Mouse (Mus musculus) liver, postnatal 0 days (tissue): ENCODE data around the gene Car14. TPM values are rescaled to one million over a fixed set of nuclear protein-coding genes. Genes with fewer than 3 reads are reported as not detected.

Source experiments
- ATAC-seq: fragments of 200-750 bp; cut with Nextera tagmentation; 2 replicates; pipeline ENCODE4 v1.8.0; 2017; ENCODE audit warnings: mild to moderate bottlenecking, moderate library complexity
- DNase-seq: peaks from one replicate; pipeline ENCODE4 v3.0.0-alpha.2; 2016
- H3K27ac ChIP-seq: fragments of 300-500 bp; sonication (generic); 2 replicates; pipeline ENCODE4 v1.5.1; 2014; ENCODE audit warnings: antibody characterized with exemption, moderate library complexity, mild to moderate bottlenecking, low read depth
- H3K27me3 ChIP-seq: fragments of 300-500 bp; sonication (generic); 2 replicates; pipeline ENCODE4 v1.6.1; 2014; ENCODE audit warnings: low read length, control low read depth, mixed read lengths; ENCODE audit not compliant: insufficient read depth
- H3K36me3 ChIP-seq: fragments of 300-500 bp; sonication (generic); replicated peaks from 2 replicates; pipeline ENCODE4 v1.6.1; 2014; ENCODE audit warnings: mild to moderate bottlenecking, control low read depth, low read length, moderate library complexity, mixed read lengths; ENCODE audit not compliant: insufficient read depth
- H3K4me1 ChIP-seq: fragments of 300-500 bp; sonication (generic); 2 replicates; pipeline ENCODE4 v1.6.1; 2014; ENCODE audit warnings: antibody characterized with exemption, mild to moderate bottlenecking, control low read depth; ENCODE audit not compliant: insufficient read depth
- H3K4me2 ChIP-seq: fragments of 300-500 bp; sonication (generic); 2 replicates; pipeline ENCODE4 v1.6.1; 2014; ENCODE audit warnings: low read depth, mild to moderate bottlenecking, low read length, moderate library complexity, mixed read lengths
- H3K4me3 ChIP-seq: fragments of 300-500 bp; sonication (generic); 2 replicates; pipeline ENCODE4 v1.5.1; 2014; ENCODE audit warnings: low read depth, low read length
- H3K9ac ChIP-seq: fragments of 300-500 bp; sonication (generic); replicated peaks from 2 replicates; pipeline ENCODE4 v1.6.1; 2014; ENCODE audit warnings: mild to moderate bottlenecking, moderate library complexity
- H3K9me3 ChIP-seq: fragments of 300-500 bp; sonication (generic); 2 replicates; pipeline ENCODE4 v1.6.1; 2016; ENCODE audit warnings: mild to moderate bottlenecking, control low read depth, low read length, mixed read lengths
- CTCF ChIP-seq: sonication (generic); IDR thresholded peaks from 2 replicates; pipeline ENCODE4 v1.5.1; 2016; ENCODE audit warnings: antibody characterized with exemption, low read depth
- EP300 ChIP-seq: IDR thresholded peaks from 2 replicates; pipeline ENCODE4 v1.6.1; 2016; ENCODE audit warnings: antibody characterized with exemption, low read depth, mild to moderate bottlenecking
- WGBS: fragments of 180-500 bp; shearing (Covaris S2); extraction: QIAGEN DNeasy Blood & Tissue Kit; methylation state at CpG from one replicate; pipeline ENCODE4 v1.1.7; 2014; ENCODE audit not compliant: insufficient replicate concordance; 5-methylcytosine and 5-hydroxymethylcytosine counted together
- polyA plus RNA-seq: library from polyadenylated mRNA; unstranded; fragments of >200 nt; fragmentation: Nextera tagmentation; extraction: Ambion mirVana; gene quantifications from 2 replicates; pipeline ENCODE4 v1.2.1, GENCODE M21; 2015

Gene Car14
- polyA plus RNA-seq, 1 experiment from 2014 or later, result 17.3 TPM

DNA sequence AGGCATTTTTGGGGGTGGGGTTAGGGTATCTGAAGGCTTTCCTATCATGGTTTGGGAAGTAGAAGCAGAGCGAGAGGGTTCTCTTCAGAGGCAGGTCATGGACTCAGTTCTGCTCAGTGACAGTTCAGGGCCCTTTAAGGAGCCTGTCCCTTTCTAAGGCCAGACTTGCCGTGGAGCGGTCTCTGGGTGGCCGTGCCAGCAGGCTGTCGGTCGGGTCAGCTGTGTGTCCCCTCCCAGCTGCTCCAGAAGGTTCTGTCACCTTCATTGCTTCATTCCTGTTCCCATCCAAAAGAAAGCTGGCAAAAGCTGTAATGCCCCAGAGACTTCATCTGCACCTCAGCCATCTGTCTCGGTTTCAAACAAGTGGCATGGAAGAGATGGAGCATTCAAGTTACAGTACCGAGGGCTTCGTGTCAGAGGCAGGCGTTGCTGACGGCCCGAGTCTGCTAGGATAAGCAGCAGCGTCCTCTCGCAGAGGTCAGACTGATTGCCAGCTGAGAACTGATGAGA is 41.3 kb upstream of the Car14 start:
- Histone ChIP-seq H3K36me3 (peaks cover 45% of the 10 kb centered on the region), H3K9me3 (no peaks in the 10 kb centered on the region), H3K4me2 (no peak overlapping the region), H3K4me1 (no peaks in the 10 kb centered on the region), H3K27ac (no peak overlapping the region), H3K9ac (no peak overlapping the region), H3K27me3 (no peaks in the 10 kb centered on the region), H3K4me3 (no peak overlapping the region)
- no peak for DNase-seq
- no peak for ATAC-seq
- TF ChIP-seq EP300, result no peak
- TF ChIP-seq CTCF, result no peak
- WGBS, result 90% methylated on average over 14 of the region's 14 CpGs

DNA sequence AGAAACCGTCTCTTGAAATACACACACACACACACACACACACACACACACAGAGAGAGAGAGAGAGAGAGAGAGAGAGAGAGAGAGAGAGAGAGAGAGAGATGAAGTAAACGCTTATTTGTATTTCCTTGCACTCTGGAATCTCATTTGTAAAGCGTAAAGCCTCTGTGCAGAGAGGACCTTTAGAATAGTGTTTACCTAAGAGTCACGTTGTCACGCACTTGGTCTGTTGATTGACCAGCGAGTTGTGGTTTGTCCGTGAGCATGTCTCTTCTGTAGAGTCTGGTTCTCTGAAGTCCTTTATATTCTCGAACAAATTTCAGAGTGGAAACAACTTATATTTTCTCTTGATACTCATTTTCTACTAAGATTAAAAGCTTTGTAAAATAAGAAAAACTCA is 40.3 kb upstream of the Car14 start:
- ATAC-seq, result peak; percentile 55
- H3K36me3 ChIP-seq, result peaks cover 55% of the 10 kb centered on the region
- WGBS, result 69% methylated on average over 8 of the region's 8 CpGs

DNA sequence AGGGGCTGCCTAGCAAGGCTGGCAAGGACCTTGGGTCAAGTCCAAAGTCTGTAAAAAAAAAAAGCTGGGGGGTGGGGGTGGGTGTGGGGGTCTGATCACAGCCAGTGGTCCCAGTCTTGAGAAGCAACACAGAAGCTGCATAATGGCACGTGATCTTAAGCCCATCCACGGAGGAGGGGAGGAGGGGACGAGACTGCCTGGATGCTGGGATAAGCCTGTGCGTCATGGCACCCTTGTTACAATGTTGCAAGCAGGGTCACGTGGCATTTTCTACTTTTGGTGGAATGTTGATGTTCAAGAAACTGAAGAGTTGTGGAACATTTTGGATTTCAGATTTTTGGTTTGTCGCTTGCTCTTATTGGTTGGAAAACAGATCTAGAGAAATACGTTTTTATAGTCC is 38.7 kb upstream of the Car14 start:
- Histone ChIP-seq H3K27ac (no peak overlapping the region), H3K4me1 (no peaks in the 10 kb centered on the region), H3K9me3 (no peaks in the 10 kb centered on the region), H3K9ac (no peak overlapping the region), H3K4me3 (no peak overlapping the region), H3K27me3 (no peaks in the 10 kb centered on the region), H3K4me2 (no peak overlapping the region), H3K36me3 (peaks cover 68% of the 10 kb centered on the region)
- 92% methylated on average over 7 of the region's 7 CpGs for WGBS
- ATAC-seq (no peak), DNase-seq (no peak)
- TF ChIP-seq CTCF (no peak), EP300 (no peak)

More for the DNA sequence above, 40.3 kb upstream of the Car14 start:
- H3K4me2 ChIP-seq, result no peak overlapping the region
- no peak overlapping the region for H3K4me3 ChIP-seq
- H3K9ac ChIP-seq, result no peak overlapping the region
- H3K27me3 ChIP-seq, result no peaks in the 10 kb centered on the region
- no peak for TF ChIP-seq EP300
- no peak for TF ChIP-seq CTCF
- no peak overlapping the region for H3K27ac ChIP-seq
- DNase-seq, result no peak
- no peaks in the 10 kb centered on the region for H3K4me1 ChIP-seq
- no peaks in the 10 kb centered on the region for H3K9me3 ChIP-seq

DNA sequence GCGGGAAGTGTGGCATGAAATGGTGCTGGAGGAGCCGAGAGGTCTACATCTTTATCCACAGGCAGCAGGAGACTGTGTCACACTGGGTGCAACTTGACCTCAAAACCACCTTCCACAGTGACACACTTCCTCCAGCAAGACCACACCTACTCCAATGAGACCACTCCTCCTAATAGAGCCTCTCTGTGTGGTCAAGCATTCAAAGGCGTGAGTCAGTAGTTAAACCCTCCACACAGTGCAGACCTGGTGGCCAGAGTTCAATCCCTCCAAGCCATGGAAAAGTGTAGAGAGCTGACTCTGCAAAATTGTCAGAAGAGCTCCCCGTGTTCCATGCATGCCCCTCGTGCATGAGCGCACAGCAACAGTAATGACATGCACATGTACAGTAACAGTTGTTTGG is 38.3 kb upstream of the Car14 start:
- H3K9me3 ChIP-seq, result no peaks in the 10 kb centered on the region
- no peaks in the 10 kb centered on the region for H3K4me1 ChIP-seq
- H3K27ac ChIP-seq, result no peak overlapping the region
- no peak for DNase-seq
- H3K9ac ChIP-seq, result no peak overlapping the region
- H3K36me3 ChIP-seq, result peaks cover 73% of the 10 kb centered on the region
- no peaks in the 10 kb centered on the region for H3K27me3 ChIP-seq
- H3K4me2 ChIP-seq, result no peak overlapping the region
- TF ChIP-seq CTCF (no peak), EP300 (no peak)
- H3K4me3 ChIP-seq, result no peak overlapping the region
- 83% methylated on average over 6 of the region's 6 CpGs for WGBS
- ATAC-seq, result 0 out of 2 replicates have a peak, but pooled peaks have one; percentile 7

DNA sequence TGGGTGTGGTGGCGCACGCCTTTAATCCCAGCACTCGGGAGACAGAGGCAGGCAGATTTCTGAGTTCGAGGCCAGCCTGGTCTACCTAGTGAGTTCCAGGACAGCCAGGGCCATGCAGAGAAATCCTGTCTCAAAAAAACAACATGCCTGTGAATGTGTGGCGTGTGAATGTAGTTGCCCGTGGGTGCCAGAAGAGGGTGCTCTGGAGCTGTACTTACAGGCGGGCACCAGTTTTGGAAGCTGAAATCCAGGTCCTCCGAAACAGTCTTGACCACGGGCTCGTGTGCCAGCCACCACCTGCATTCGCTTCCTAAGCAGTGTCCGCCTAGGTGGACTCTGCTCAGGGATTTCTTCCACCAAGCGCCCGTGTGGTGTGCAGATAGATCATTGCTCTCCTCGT is 34.3 kb upstream of the Car14 start:
- ATAC-seq (no peak), DNase-seq (peak; percentile 51)
- H3K4me3 ChIP-seq, result no peak overlapping the region
- no peak overlapping the region for H3K9ac ChIP-seq
- 89% methylated on average over 15 of the region's 15 CpGs for WGBS
- H3K4me2 ChIP-seq, result no peak overlapping the region
- H3K4me1 ChIP-seq, result no peaks in the 10 kb centered on the region
- H3K36me3 ChIP-seq, result peaks cover 81% of the 10 kb centered on the region
- no peaks in the 10 kb centered on the region for H3K9me3 ChIP-seq
- no peak overlapping the region for H3K27ac ChIP-seq
- no peaks in the 10 kb centered on the region for H3K27me3 ChIP-seq
- TF ChIP-seq EP300, result no peak
- TF ChIP-seq CTCF, result peak; percentile 72

DNA sequence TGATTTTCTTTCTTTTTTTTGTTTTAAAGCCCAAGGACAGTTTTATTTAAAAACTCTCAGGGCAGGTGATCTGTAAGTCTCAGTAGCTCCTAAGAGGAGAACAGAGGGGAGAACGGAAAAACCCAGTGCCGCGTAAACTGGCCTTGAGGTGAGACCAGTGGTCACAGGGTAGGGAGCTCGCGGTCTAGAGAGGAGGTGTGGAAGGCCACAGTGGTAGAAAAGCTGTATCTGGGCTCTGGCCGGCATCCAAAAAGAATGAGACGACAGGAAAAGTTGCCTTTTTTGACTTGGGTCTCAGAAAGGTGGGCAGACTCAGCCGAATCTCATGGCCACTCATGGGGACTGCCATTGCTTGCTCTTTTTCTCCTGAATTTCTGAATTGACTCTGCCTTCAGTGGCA is 33.7 kb upstream of the Car14 start:
- no peaks in the 10 kb centered on the region for H3K27me3 ChIP-seq
- no peak overlapping the region for H3K27ac ChIP-seq
- no peak for ATAC-seq
- no peak overlapping the region for H3K9ac ChIP-seq
- H3K36me3 ChIP-seq, result peaks cover 83% of the 10 kb centered on the region
- H3K4me3 ChIP-seq, result no peak overlapping the region
- TF ChIP-seq CTCF (no peak), EP300 (no peak)
- DNase-seq, result no peak
- no peaks in the 10 kb centered on the region for H3K4me1 ChIP-seq
- H3K9me3 ChIP-seq, result no peaks in the 10 kb centered on the region
- 95% methylated on average over 8 of the region's 8 CpGs for WGBS
- no peak overlapping the region for H3K4me2 ChIP-seq

DNA sequence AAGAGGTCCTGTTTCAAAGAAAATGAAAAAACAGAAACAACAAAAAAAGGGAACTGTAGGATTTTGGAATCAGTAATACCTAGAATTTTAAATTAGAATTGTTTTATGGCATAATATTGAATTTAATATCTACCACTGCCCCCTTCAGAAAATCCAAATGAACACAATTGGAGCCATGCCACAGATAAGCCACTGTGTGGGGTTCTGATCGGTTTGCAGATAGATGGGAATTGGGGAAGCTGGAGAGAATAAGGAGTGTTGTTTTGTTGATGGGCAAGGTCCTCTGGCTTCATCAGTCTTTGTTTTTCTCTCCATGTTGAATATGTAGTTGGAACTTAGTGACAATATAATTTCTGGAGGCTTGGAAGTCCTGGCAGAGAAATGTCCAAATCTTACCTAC is 30.0 kb upstream of the Car14 start:
- 83% methylated on average over 1 of the region's 1 CpGs for WGBS
- peaks cover 14% of the 10 kb centered on the region for H3K4me1 ChIP-seq
- H3K27ac ChIP-seq, result no peak overlapping the region
- no peak overlapping the region for H3K4me2 ChIP-seq
- no peak for TF ChIP-seq CTCF
- no peak for TF ChIP-seq EP300
- no peak overlapping the region for H3K9ac ChIP-seq
- H3K9me3 ChIP-seq, result no peaks in the 10 kb centered on the region
- no peak overlapping the region for H3K4me3 ChIP-seq
- no peaks in the 10 kb centered on the region for H3K27me3 ChIP-seq
- ATAC-seq (no peak), DNase-seq (no peak)
- peaks cover 56% of the 10 kb centered on the region for H3K36me3 ChIP-seq
